Mouse (Mus musculus): ENCODE measurements around the gene Dnajc6. TPM values are rescaled to one million over a fixed set of nuclear protein-coding genes. Genes with fewer than 3 reads are reported as not detected.

The Dnajc6 gene
- total and polyA plus RNA-seq, 3 experiments = 0.29 to 0.41 (median 0.35) TPM

DNA sequence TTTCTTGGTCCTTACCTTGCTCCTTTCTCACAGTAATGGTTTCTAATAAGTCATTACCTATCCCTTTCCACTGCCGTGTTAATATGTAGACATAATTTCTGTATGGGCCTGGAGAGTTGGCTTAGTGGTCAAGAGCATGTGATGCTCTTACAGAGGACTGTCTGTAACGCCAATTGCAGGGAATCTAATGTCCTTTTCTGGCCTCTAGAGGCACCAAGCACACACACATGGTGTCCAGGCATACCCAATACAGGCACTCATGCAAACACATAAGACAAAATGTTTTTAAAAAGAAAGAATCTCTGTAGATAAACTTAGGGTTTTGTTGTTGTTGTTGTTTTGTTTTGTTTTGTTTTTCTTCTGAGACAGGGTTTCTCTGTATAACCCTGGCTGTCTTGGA, 121.3 kb downstream of the Dnajc6 start:
- no peak for TF ChIP-seq EP300 (IDR thresholded peaks at IDR 0.05; ENCODE audit: insufficient read depth, low read depth, low read length)
- peak; percentile 36 for TF ChIP-seq CTCF (IDR thresholded peaks at IDR 0.05)
- H3K27ac ChIP-seq = no peak overlapping the region
- WGBS = 61% methylated on average over 2 of the region's 2 CpGs
- no peaks in the 10 kb centered on the region for H3K27me3 ChIP-seq (ENCODE audit: control insufficient read depth, insufficient read depth, low read length)
- no peaks in the 10 kb centered on the region for H3K79me2 ChIP-seq (replicated peaks; ENCODE audit: control insufficient read depth, insufficient read depth, low read length)
- H3K4me1 ChIP-seq (ENCODE audit: control insufficient read depth, insufficient read depth, low read length) = no peaks in the 10 kb centered on the region
- no peak for DNase-seq
- no peaks in the 10 kb centered on the region for H3K36me3 ChIP-seq (ENCODE audit: control insufficient read depth, insufficient read depth, low read length)
- no peak overlapping the region for H3K9ac ChIP-seq (ENCODE audit: low read depth, low read length)
- H3K4me3 ChIP-seq = no peak overlapping the region
- intact Hi-C loops (cut with DNase I) = no loop called here

DNA sequence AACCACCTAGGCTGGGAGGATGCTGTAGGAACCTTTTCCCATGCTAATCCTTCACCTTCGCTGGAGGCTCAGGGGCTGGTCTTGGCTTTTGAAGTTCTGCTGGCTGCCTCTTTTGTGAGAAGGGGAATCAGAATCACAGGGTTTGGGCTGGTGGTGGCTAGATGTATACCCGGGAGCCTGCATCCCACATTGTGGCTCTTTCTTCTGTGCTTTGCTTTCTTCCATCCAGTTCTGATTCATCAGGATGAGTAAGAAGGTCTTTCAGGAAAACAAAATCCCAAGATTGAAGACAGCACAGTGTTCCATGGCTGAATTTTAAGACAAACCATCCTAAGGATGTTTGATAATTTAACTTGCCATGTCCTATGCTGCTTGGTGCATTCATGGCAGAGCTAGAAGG, 123.8 kb downstream of the Dnajc6 start:
- Histone ChIP-seq H3K27ac (no peak overlapping the region), H3K36me3 (ENCODE audit: control insufficient read depth, insufficient read depth, low read length) (no peaks in the 10 kb centered on the region), H3K27me3 (ENCODE audit: control insufficient read depth, insufficient read depth, low read length) (no peaks in the 10 kb centered on the region), H3K4me3 (no peak overlapping the region), H3K9ac (ENCODE audit: low read depth, low read length) (no peak overlapping the region), H3K79me2 (replicated peaks; ENCODE audit: control insufficient read depth, insufficient read depth, low read length) (no peaks in the 10 kb centered on the region), H3K4me1 (ENCODE audit: control insufficient read depth, insufficient read depth, low read length) (no peaks in the 10 kb centered on the region)
- intact Hi-C loops (cut with DNase I) = no loop called here
- DNase-seq = no peak
- no peak for TF ChIP-seq EP300 (IDR thresholded peaks at IDR 0.05; ENCODE audit: insufficient read depth, low read depth, low read length)
- TF ChIP-seq POLR2A (IDR thresholded peaks at IDR 0.05; ENCODE audit: insufficient read depth, low read depth, low read length) = no peak
- no peak for TF ChIP-seq CTCF (IDR thresholded peaks at IDR 0.05)
- WGBS = 65% methylated on average over 2 of the region's 2 CpGs

DNA sequence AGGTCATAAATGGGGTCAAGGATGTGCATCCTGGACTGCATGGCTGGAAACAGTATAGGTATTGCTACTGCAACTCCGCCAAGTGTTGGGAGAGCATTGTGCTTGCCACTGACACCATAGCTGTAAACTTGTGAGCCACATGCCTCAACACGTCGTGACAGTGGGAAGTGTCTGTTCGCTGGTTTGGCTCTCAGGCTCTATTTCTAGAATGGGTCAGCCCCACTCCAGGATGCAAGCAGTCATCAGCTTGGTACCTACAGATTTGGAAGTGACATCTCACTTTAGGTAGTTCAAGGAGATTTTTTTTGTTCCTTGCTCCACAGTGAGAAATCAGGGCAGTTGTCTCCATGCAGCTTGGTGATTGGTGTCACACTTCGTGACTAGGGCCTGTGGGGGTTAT, 124.8 kb downstream of the Dnajc6 start:
- H3K27ac ChIP-seq = no peak overlapping the region
- no peaks in the 10 kb centered on the region for H3K79me2 ChIP-seq (replicated peaks; ENCODE audit: control insufficient read depth, insufficient read depth, low read length)
- H3K4me3 ChIP-seq = no peak overlapping the region
- no peaks in the 10 kb centered on the region for H3K36me3 ChIP-seq (ENCODE audit: control insufficient read depth, insufficient read depth, low read length)
- H3K4me1 ChIP-seq (ENCODE audit: control insufficient read depth, insufficient read depth, low read length) = no peaks in the 10 kb centered on the region
- no peak for DNase-seq
- no peak overlapping the region for H3K9ac ChIP-seq (ENCODE audit: low read depth, low read length)
- 79% methylated on average over 5 of the region's 5 CpGs for WGBS
- H3K27me3 ChIP-seq (ENCODE audit: control insufficient read depth, insufficient read depth, low read length) = no peaks in the 10 kb centered on the region
- TF ChIP-seq EP300 (IDR thresholded peaks at IDR 0.05; ENCODE audit: insufficient read depth, low read depth, low read length) = no peak
- no peak for TF ChIP-seq CTCF (IDR thresholded peaks at IDR 0.05)
- TF ChIP-seq POLR2A (IDR thresholded peaks at IDR 0.05; ENCODE audit: insufficient read depth, low read depth, low read length) = no peak
- intact Hi-C loops (cut with DNase I) = no loop called here

DNA sequence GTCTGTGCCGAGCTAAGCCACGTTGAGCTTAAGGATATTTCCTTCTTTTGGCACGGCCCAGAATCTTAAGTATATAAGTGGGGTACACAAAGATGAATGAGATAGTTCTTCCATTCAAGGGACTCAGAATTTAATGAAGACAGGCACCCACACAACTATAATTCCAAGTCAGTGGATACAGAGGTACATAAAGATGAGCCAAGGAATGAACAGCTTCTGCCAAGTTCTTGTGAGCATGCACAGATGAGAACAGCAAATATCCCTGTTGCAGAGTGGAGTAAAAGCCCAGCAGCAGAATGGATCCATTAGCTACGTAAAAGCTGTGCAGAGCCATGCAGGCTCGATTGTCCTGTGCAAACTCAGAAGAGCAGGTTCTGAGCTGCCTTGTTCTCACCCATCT, 128.8 kb downstream of the Dnajc6 start:
- H3K9ac ChIP-seq (ENCODE audit: low read depth, low read length) = no peak overlapping the region
- no peak overlapping the region for H3K4me3 ChIP-seq
- H3K36me3 ChIP-seq (ENCODE audit: control insufficient read depth, insufficient read depth, low read length) = no peaks in the 10 kb centered on the region
- H3K79me2 ChIP-seq (replicated peaks; ENCODE audit: control insufficient read depth, insufficient read depth, low read length) = no peaks in the 10 kb centered on the region
- H3K27ac ChIP-seq = no peak overlapping the region
- intact Hi-C loops (cut with DNase I) = no loop called here
- no peaks in the 10 kb centered on the region for H3K4me1 ChIP-seq (ENCODE audit: control insufficient read depth, insufficient read depth, low read length)
- no peak for DNase-seq
- no peaks in the 10 kb centered on the region for H3K27me3 ChIP-seq (ENCODE audit: control insufficient read depth, insufficient read depth, low read length)
- TF ChIP-seq POLR2A (IDR thresholded peaks at IDR 0.05; ENCODE audit: insufficient read depth, low read depth, low read length) (no peak), EP300 (IDR thresholded peaks at IDR 0.05; ENCODE audit: insufficient read depth, low read depth, low read length) (no peak), CTCF (IDR thresholded peaks at IDR 0.05) (no peak)
- 80% methylated on average over 5 of the region's 5 CpGs for whole genome bisulfite sequencing

DNA sequence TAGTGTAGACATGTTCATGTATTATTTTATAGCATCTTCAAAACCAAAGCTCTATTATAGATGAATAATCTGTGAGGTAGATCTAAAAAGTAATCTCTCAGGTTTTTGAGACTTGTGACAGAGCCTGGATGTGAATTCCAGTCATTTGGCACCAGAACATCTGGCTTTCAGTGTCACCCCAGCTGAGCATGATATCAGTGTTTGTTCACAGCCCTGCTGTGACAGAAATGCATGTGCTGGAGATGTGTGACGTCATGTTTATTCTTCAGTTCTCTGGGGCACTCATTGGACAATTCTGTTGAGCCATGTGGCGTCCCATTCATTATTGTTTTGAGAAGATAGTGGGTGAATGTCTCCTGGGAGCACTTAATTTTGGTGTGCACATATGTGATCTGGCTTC, 139.1 kb downstream of the Dnajc6 start:
- Histone ChIP-seq H3K36me3 (ENCODE audit: control insufficient read depth, insufficient read depth, low read length) (no peaks in the 10 kb centered on the region), H3K4me1 (ENCODE audit: control insufficient read depth, insufficient read depth, low read length) (no peaks in the 10 kb centered on the region), H3K27me3 (ENCODE audit: control insufficient read depth, insufficient read depth, low read length) (no peaks in the 10 kb centered on the region), H3K4me3 (no peak overlapping the region), H3K79me2 (replicated peaks; ENCODE audit: control insufficient read depth, insufficient read depth, low read length) (no peaks in the 10 kb centered on the region), H3K9ac (ENCODE audit: low read depth, low read length) (no peak overlapping the region), H3K27ac (no peak overlapping the region)
- TF ChIP-seq EP300 (IDR thresholded peaks at IDR 0.05; ENCODE audit: insufficient read depth, low read depth, low read length) = no peak
- TF ChIP-seq POLR2A (IDR thresholded peaks at IDR 0.05; ENCODE audit: insufficient read depth, low read depth, low read length) = no peak
- no peak for DNase-seq
- 36% methylated on average over 2 of the region's 2 CpGs for WGBS
- intact Hi-C loops (cut with DNase I) = no loop called here

DNA sequence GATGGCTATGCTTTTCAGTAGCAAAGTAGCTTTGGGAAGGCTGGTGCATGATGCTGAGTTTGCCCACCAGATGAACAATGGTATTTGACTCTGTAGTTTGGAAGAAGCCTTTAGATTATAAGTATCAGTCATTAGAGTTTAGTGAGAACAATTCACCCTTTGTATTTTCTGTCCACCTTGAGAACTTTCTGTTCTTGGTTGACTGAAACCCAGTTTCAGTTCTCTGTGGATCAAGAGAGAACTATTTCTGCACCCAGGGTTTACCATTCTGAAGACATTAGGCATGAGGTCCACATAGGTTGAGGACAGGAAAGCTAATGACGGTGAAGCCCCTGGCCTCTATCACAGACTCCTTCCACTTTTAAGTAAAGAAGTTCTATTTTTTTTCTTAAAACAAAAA, 141.0 kb downstream of the Dnajc6 start:
- H3K36me3 ChIP-seq (ENCODE audit: control insufficient read depth, insufficient read depth, low read length) = no peaks in the 10 kb centered on the region
- no peaks in the 10 kb centered on the region for H3K27me3 ChIP-seq (ENCODE audit: control insufficient read depth, insufficient read depth, low read length)
- H3K4me1 ChIP-seq (ENCODE audit: control insufficient read depth, insufficient read depth, low read length) = no peaks in the 10 kb centered on the region
- no peak overlapping the region for H3K27ac ChIP-seq
- TF ChIP-seq POLR2A (IDR thresholded peaks at IDR 0.05; ENCODE audit: insufficient read depth, low read depth, low read length) = no peak
- TF ChIP-seq CTCF (IDR thresholded peaks at IDR 0.05) = no peak
- TF ChIP-seq EP300 (IDR thresholded peaks at IDR 0.05; ENCODE audit: insufficient read depth, low read depth, low read length) = no peak
- H3K4me3 ChIP-seq = no peak overlapping the region
- H3K9ac ChIP-seq (ENCODE audit: low read depth, low read length) = no peak overlapping the region
- 83% methylated on average over 1 of the region's 1 CpGs for WGBS
- no peak for DNase-seq
- intact Hi-C loops (cut with DNase I) = no loop called here
- H3K79me2 ChIP-seq (replicated peaks; ENCODE audit: control insufficient read depth, insufficient read depth, low read length) = no peaks in the 10 kb centered on the region
